Mouse (Mus musculus): Measurements from ENCODE around the gene Tnfaip1.

GRCm38 (mm10) chr11:78569806-78570205 is 33.7 kb upstream of the Tnfaip1 start:
- TF ChIP-seq CTCF (IDR thresholded peaks at IDR 0.05; ENCODE audit: low read depth, low read length) (no peak), POLR2A (IDR thresholded peaks at IDR 0.05; ENCODE audit: insufficient read depth, low read length) (no peak)

Data from ES-Bruce4 (cell line).